Mouse (Mus musculus): ENCODE measurements around the gene Fdxr. TPM values are rescaled to one million over a fixed set of nuclear protein-coding genes. Genes with fewer than 3 reads are reported as not detected.

Gene Fdxr
- polyA plus RNA-seq, 1 experiment from 2014 or later: 10.0 TPM

DNA sequence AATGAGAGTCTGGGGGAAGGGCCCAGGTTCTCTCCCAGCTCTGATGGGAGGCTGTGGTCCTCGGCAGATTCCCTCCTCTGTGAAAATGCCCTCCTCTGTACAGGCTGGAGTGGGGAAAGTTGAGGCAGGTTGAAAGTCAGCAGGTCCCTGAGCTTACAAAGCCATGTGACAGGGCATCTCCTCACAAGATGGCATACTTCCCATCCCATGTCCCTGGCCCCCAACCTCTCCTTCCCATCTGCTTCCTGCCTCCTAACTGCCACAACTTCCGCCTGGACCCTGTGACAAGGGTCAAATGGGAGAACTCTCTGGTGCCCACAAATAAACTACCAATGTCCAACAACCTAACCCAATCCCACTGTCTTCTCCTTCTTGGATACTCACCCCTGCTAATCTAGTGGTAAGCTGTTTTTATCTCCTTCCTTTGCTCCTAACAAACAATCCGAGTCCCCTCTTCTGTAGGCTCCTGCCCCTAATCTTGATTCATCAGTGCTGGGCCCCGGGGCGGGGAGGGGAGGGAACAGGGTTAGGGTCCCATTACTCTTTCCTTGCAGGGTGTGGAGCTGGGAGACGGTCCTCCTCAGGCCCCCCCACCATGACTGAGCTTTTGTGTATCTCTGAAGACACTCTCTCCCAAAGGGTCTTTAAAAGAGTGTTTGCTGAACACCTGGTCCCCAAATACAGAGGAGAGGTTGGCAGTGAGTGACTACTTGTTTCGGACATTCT, 12.6 kb downstream of the Fdxr start:
- Histone ChIP-seq H3K27me3 (ENCODE audit: control insufficient read depth, insufficient read depth, low read length) (peaks cover 97% of the 10 kb centered on the region), H3K4me2 (no peak overlapping the region), H3K4me3 (ENCODE audit: low read depth, low read length) (no peak overlapping the region), H3K9me3 (replicated peaks; ENCODE audit: control insufficient read depth, low read length) (no peaks in the 10 kb centered on the region), H3K36me3 (ENCODE audit: control insufficient read depth, insufficient read depth, low read length) (peaks cover 2% of the 10 kb centered on the region; the same call in 1 of the 2 replicates), H3K4me1 (ENCODE audit: control insufficient read depth, insufficient read depth, low read length) (peaks cover 19% of the 10 kb centered on the region), H3K27ac (ENCODE audit: low read depth, low read length) (no peak overlapping the region), H3K9ac (ENCODE audit: low read depth, low read length) (no peak overlapping the region)
- no peak for ATAC-seq (replicated peaks; ENCODE audit: insufficient number of reproducible peaks, low FRiP score, low TSS enrichment)
- 55% methylated on average over 7 of the region's 7 CpGs for WGBS (ENCODE audit: insufficient replicate concordance)

DNA sequence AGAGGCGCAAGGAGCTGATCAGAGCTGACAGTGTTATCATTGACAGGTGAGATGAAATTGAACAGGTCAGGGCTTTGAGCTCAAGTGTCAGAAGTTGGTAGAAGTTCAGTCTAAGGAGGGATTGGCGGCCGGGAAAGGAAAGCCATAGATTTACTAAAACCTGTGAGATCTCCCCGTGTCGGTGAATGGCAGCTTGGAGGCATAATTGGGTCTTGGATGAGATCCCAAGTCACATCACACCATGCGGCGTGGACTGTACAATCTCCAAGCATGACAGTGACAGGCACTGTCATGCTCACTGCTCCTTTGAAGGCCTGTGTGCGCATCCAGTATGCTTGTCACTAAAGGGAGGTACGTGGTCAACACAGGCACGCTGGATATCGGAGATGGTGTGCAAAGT, 13.9 kb downstream of the Fdxr start:
- Histone ChIP-seq H3K27ac (ENCODE audit: low read depth, low read length) (no peak overlapping the region), H3K9me3 (replicated peaks; ENCODE audit: control insufficient read depth, low read length) (no peaks in the 10 kb centered on the region), H3K4me3 (ENCODE audit: low read depth, low read length) (no peak overlapping the region), H3K9ac (ENCODE audit: low read depth, low read length) (no peak overlapping the region), H3K27me3 (ENCODE audit: control insufficient read depth, insufficient read depth, low read length) (peaks cover 97% of the 10 kb centered on the region), H3K4me1 (ENCODE audit: control insufficient read depth, insufficient read depth, low read length) (peaks cover 22% of the 10 kb centered on the region), H3K4me2 (no peak overlapping the region), H3K36me3 (ENCODE audit: control insufficient read depth, insufficient read depth, low read length) (no peaks in the 10 kb centered on the region)
- no peak for ATAC-seq (replicated peaks; ENCODE audit: insufficient number of reproducible peaks, low FRiP score, low TSS enrichment)
- WGBS (ENCODE audit: insufficient replicate concordance): 59% methylated on average over 11 of the region's 11 CpGs

DNA sequence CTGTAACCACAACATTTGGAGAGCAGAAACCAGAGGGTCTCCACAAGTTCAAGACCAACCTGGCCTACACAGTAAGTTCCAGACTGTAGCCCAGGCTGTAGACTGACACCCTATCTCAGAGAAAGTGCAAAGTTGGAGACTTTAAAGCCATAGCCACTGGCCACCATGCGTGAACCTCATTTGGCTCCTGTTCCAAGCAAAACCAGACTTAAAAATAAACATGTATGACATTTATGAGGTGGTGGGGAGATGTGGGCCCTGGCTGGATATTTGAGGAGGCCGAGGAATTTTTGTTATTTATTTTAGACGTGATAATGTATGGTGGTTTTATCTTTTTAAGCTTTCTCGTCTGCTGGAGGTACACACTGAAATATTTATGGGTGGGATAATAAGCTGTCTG, 17.7 kb downstream of the Fdxr start:
- Histone ChIP-seq H3K4me3 (ENCODE audit: low read depth, low read length) (no peak overlapping the region), H3K4me1 (ENCODE audit: control insufficient read depth, insufficient read depth, low read length) (0 out of 2 replicates have a peak, but pooled peaks cover 5% of the 10 kb centered on the region), H3K4me2 (no peak overlapping the region), H3K9ac (ENCODE audit: low read depth, low read length) (no peak overlapping the region), H3K36me3 (ENCODE audit: control insufficient read depth, insufficient read depth, low read length) (no peaks in the 10 kb centered on the region), H3K27me3 (ENCODE audit: control insufficient read depth, insufficient read depth, low read length) (peaks cover 95% of the 10 kb centered on the region), H3K27ac (ENCODE audit: low read depth, low read length) (no peak overlapping the region), H3K9me3 (replicated peaks; ENCODE audit: control insufficient read depth, low read length) (no peaks in the 10 kb centered on the region)
- ATAC-seq (replicated peaks; ENCODE audit: insufficient number of reproducible peaks, low FRiP score, low TSS enrichment): no peak
- 57% methylated on average over 4 of the region's 4 CpGs for WGBS (ENCODE audit: insufficient replicate concordance)

DNA sequence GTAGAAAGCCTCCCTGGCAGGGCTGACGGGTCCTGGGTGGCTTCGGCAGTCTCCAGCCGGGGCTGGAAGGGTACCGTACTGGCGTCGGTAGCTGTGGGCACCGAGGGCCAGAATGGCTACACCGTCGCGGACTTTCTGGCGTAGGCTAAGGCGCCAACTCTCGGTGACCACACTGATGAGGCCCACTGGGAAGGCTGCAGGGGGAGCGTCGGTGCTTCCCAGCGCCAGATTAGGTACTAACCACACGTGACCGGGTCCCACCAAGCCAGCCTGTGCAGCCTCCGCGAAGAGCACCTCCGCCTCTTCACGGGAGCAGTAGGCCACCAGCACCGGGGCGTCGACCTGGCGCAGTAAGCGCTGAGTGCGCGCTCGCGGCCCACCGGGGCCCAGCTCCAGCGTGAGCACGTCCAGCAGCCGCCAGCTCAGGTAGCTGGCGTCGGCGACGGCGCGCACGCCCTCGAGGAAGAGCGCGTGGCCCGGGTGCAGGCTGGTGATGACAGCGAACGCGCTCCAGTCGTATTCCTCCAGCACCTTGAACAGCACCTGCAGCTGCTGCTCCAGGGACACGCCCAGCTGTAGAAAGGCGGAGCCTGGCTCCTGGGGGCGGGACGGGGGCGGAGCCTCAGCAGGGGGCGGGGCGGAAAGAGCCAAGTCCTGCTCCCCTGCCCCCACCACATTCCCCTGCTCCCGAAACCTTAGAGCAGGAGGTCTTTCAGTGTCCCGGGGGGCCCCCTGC, 18.9 kb downstream of the Fdxr start:
- H3K27ac ChIP-seq (ENCODE audit: low read depth, low read length): no peak overlapping the region
- H3K4me1 ChIP-seq (ENCODE audit: control insufficient read depth, insufficient read depth, low read length): 0 out of 2 replicates have a peak, but pooled peaks cover 5% of the 10 kb centered on the region
- H3K4me3 ChIP-seq (ENCODE audit: low read depth, low read length): peak overlapping the region; percentile 6; the same call in 1 of the 2 replicates
- no peak for ATAC-seq (replicated peaks; ENCODE audit: insufficient number of reproducible peaks, low FRiP score, low TSS enrichment)
- WGBS (ENCODE audit: insufficient replicate concordance): 13% methylated on average over 59 of the region's 59 CpGs
- H3K9ac ChIP-seq (ENCODE audit: low read depth, low read length): no peak overlapping the region
- no peaks in the 10 kb centered on the region for H3K36me3 ChIP-seq (ENCODE audit: control insufficient read depth, insufficient read depth, low read length)
- H3K9me3 ChIP-seq (replicated peaks; ENCODE audit: control insufficient read depth, low read length): no peaks in the 10 kb centered on the region
- H3K27me3 ChIP-seq (ENCODE audit: control insufficient read depth, insufficient read depth, low read length): peaks cover 93% of the 10 kb centered on the region
- H3K4me2 ChIP-seq: peak overlapping the region; percentile 38

DNA sequence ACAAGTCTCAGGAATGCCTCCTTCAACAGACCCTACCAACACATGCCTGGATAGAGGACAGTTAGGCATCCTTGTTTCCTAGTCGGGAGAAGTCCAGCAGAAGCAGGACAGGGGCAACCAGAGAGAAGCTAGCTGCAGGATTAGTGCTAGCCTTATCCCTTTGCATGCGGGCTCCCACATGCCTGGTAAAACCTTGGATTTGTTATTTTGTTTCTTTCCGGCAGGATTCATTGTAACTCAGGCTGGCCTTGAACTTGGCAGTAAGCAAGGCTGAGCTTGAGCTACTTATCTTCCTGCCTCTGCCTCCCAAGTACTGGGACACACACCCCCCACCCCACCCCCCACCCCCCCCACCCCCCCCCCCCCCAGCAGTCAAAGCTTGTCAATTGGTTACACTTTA, 25.6 kb downstream of the Fdxr start:
- no peak overlapping the region for H3K4me3 ChIP-seq (ENCODE audit: low read depth, low read length)
- ATAC-seq (replicated peaks; ENCODE audit: insufficient number of reproducible peaks, low FRiP score, low TSS enrichment): no peak
- H3K4me2 ChIP-seq: no peak overlapping the region
- no peak overlapping the region for H3K27ac ChIP-seq (ENCODE audit: low read depth, low read length)
- H3K9me3 ChIP-seq (replicated peaks; ENCODE audit: control insufficient read depth, low read length): no peaks in the 10 kb centered on the region
- 41% methylated on average over 3 of the region's 3 CpGs for WGBS (ENCODE audit: insufficient replicate concordance)
- H3K4me1 ChIP-seq (ENCODE audit: control insufficient read depth, insufficient read depth, low read length): peaks cover 22% of the 10 kb centered on the region
- H3K9ac ChIP-seq (ENCODE audit: low read depth, low read length): no peak overlapping the region
- H3K27me3 ChIP-seq (ENCODE audit: control insufficient read depth, insufficient read depth, low read length): peaks cover 90% of the 10 kb centered on the region
- no peaks in the 10 kb centered on the region for H3K36me3 ChIP-seq (ENCODE audit: control insufficient read depth, insufficient read depth, low read length)

DNA sequence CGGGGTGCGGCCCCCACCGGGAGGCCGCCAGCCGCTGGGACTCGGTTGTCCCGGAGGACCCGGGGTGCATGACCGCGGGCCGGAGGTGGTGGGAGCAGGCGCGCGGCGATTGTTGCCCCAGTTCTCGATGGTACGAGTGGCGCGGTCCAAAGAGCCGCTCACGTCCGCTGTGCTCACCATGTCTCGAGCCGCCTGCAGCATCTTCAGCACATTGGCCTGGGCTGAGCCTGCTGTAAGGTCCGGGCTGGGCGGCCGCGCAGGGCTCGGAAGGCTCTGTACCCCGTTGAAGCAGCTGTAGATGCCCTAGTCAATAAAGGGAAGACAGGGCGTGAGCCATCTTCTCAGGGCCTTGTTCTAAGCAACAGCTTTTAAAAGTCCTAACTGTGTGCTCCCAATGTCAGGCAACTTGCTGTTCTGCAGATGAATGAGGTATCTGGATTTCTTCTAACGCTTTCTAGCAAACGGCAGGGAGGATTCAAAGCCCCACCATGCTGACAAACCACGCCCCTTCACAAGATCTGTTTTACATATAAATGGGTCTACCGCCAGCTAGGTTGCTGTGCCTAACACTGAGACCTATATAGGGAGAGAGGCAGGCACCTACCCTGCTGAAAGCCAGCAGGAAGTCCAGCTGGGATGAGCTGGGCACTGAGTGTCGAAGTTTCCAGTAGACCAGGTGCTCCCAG, 26.3 kb downstream of the Fdxr start:
- WGBS (ENCODE audit: insufficient replicate concordance): 2% methylated on average over 36 of the region's 36 CpGs
- peaks cover 23% of the 10 kb centered on the region for H3K4me1 ChIP-seq (ENCODE audit: control insufficient read depth, insufficient read depth, low read length)
- H3K9me3 ChIP-seq (replicated peaks; ENCODE audit: control insufficient read depth, low read length): no peaks in the 10 kb centered on the region
- peak overlapping the region; percentile 34; the same call in 1 of the 2 replicates for H3K9ac ChIP-seq (ENCODE audit: low read depth, low read length)
- H3K36me3 ChIP-seq (ENCODE audit: control insufficient read depth, insufficient read depth, low read length): no peaks in the 10 kb centered on the region
- peaks cover 88% of the 10 kb centered on the region for H3K27me3 ChIP-seq (ENCODE audit: control insufficient read depth, insufficient read depth, low read length)
- H3K4me2 ChIP-seq: peak overlapping the region; percentile 83
- H3K27ac ChIP-seq (ENCODE audit: low read depth, low read length): no peak overlapping the region
- ATAC-seq (replicated peaks; ENCODE audit: insufficient number of reproducible peaks, low FRiP score, low TSS enrichment): no peak
- peak overlapping the region; percentile 45 for H3K4me3 ChIP-seq (ENCODE audit: low read depth, low read length)

DNA sequence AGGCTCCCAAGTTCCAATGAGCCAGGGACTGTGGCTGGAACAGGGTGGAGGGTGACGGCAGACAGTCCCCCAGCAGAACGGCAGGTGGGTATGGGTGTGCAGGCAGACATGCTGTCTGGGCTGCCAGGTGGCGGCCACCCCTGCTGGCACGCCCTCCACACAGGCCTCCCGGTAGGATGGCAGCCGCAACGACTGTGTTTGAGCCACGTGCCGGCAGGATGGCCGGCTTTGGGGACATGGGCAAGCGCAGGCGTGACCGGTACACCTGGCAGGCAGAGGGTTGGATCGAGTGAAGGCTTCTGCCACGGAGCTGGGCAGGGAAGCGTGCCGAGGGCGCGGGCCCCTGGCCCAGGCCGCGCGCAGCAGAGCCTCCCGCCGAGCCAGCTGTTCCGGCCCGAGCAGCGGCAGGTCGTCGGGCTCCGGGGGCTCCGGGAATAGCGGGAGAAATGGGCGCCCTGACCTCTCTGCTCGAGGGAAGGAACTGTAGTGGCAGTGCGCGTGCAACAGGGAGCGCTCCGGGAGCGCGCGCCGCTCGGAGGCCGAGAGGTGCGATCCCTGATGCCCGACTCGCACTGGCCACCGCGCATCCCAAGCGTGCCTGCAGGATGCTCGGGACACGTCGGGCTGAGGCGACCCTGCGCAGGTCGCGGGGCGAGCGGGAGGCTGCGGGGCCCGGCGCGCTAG, 27.0 kb downstream of the Fdxr start:
- peaks cover 23% of the 10 kb centered on the region for H3K4me1 ChIP-seq (ENCODE audit: control insufficient read depth, insufficient read depth, low read length)
- H3K27me3 ChIP-seq (ENCODE audit: control insufficient read depth, insufficient read depth, low read length): peaks cover 81% of the 10 kb centered on the region
- H3K4me2 ChIP-seq: peak overlapping the region; percentile 83
- ATAC-seq (replicated peaks; ENCODE audit: insufficient number of reproducible peaks, low FRiP score, low TSS enrichment): 0 out of 2 replicates have a peak, but pooled peaks have one; percentile 17
- peak overlapping the region; percentile 45 for H3K4me3 ChIP-seq (ENCODE audit: low read depth, low read length)
- H3K27ac ChIP-seq (ENCODE audit: low read depth, low read length): no peak overlapping the region
- no peaks in the 10 kb centered on the region for H3K9me3 ChIP-seq (replicated peaks; ENCODE audit: control insufficient read depth, low read length)
- WGBS (ENCODE audit: insufficient replicate concordance): 2% methylated on average over 62 of the region's 63 CpGs
- H3K9ac ChIP-seq (ENCODE audit: low read depth, low read length): peak overlapping the region; percentile 34; the same call in 1 of the 2 replicates
- no peaks in the 10 kb centered on the region for H3K36me3 ChIP-seq (ENCODE audit: control insufficient read depth, insufficient read depth, low read length)

DNA sequence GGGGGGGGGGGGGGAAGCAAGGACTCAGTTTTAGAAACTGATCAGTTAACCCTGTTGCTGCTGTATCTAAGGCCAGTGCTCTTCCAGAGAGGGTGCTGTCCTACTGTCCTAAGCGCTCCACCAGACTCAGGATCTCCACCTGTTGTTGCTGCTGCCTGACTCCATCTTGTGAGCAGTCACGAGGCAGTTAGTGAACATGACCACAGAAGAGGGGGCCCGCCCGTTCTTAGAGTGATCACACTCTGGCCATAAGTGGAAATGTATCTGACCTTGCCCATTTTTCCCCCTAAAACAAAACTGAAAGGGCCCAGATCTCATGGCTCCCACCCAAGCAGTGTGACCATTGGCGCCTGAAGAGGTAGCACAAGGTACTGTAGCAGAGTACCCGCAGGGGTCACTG, 28.9 kb downstream of the Fdxr start:
- Histone ChIP-seq H3K9me3 (replicated peaks; ENCODE audit: control insufficient read depth, low read length) (no peaks in the 10 kb centered on the region), H3K4me3 (ENCODE audit: low read depth, low read length) (no peak overlapping the region), H3K4me2 (no peak overlapping the region), H3K27me3 (ENCODE audit: control insufficient read depth, insufficient read depth, low read length) (peaks cover 67% of the 10 kb centered on the region), H3K4me1 (ENCODE audit: control insufficient read depth, insufficient read depth, low read length) (peaks cover 30% of the 10 kb centered on the region), H3K9ac (ENCODE audit: low read depth, low read length) (no peak overlapping the region), H3K27ac (ENCODE audit: low read depth, low read length) (no peak overlapping the region), H3K36me3 (ENCODE audit: control insufficient read depth, insufficient read depth, low read length) (no peaks in the 10 kb centered on the region)
- 63% methylated on average over 6 of the region's 6 CpGs for WGBS (ENCODE audit: insufficient replicate concordance)
- no peak for ATAC-seq (replicated peaks; ENCODE audit: insufficient number of reproducible peaks, low FRiP score, low TSS enrichment)

All from heart, embryonic 11.5 days (tissue).